Mouse (Mus musculus) MEL (cell line): ENCODE results near the gene Nudt9.

Source experiments
- CTCF ChIP-seq, 3 experiments: IDR thresholded peaks in 2 of 3; conservative IDR thresholded peaks in 1 of 3; 2 replicates each; pipeline ENCODE4 v1.5.1; 2011 to 2012; ENCODE audit warnings: low read length in 3 of 3, low read depth in 2 of 3, mild to moderate bottlenecking in 2 of 3, improper control_type of control experiment in 1 of 3, inconsistent platforms in 1 of 3, mixed read lengths in 1 of 3, moderate library complexity in 1 of 3; ENCODE audit not compliant: control insufficient read depth in 1 of 3, insufficient read depth in 1 of 3, poor library complexity in 1 of 3, severe bottlenecking in 1 of 3
- E2F4 ChIP-seq: IDR thresholded peaks from 2 replicates; pipeline ENCODE4 v1.6.1; 2011; ENCODE audit warnings: low read depth, low read length, improper control_type of control experiment, borderline replicate concordance
- GATA1 ChIP-seq: IDR thresholded peaks from 2 replicates; pipeline ENCODE4 v1.6.1; 2011; ENCODE audit warnings: low read depth, low read length, improper control_type of control experiment
- KAT2A ChIP-seq: conservative IDR thresholded peaks from 2 replicates; pipeline ENCODE4 v1.6.1; 2012; ENCODE audit warnings: low read depth, low read length, improper control_type of control experiment, inconsistent platforms
- MAFK ChIP-seq: IDR thresholded peaks from 2 replicates; pipeline ENCODE4 v1.6.1; 2011; ENCODE audit warnings: low read depth, mild to moderate bottlenecking, low read length, improper control_type of control experiment, borderline replicate concordance
- MAZ ChIP-seq: IDR thresholded peaks from 2 replicates; pipeline ENCODE4 v1.6.1; 2012; ENCODE audit warnings: low read depth, mild to moderate bottlenecking, inconsistent platforms, low read length, improper control_type of control experiment
- POLR2A ChIP-seq, 2 experiments: IDR thresholded peaks; 2 replicates each; pipeline ENCODE4 v1.6.1; 2011 to 2012; ENCODE audit warnings: low read length in 2 of 2, mild to moderate bottlenecking in 2 of 2, control low read depth in 1 of 2, improper control_type of control experiment in 1 of 2, low read depth in 1 of 2, moderate library complexity in 1 of 2; ENCODE audit not compliant: control insufficient read depth in 1 of 2, insufficient read depth in 1 of 2, poor library complexity in 1 of 2
- POLR2AphosphoS5 ChIP-seq: IDR thresholded peaks from 2 replicates; pipeline ENCODE4 v1.6.1; 2012; ENCODE audit warnings: low read depth, borderline replicate concordance, mild to moderate bottlenecking, inconsistent platforms, low read length, moderate library complexity, mixed read lengths
- SIN3A ChIP-seq: IDR thresholded peaks from 2 replicates; pipeline ENCODE4 v1.6.1; 2012; ENCODE audit warnings: low read length, improper control_type of control experiment, inconsistent platforms
- SMC3 ChIP-seq: IDR thresholded peaks from 2 replicates; pipeline ENCODE4 v1.6.1; 2011; ENCODE audit warnings: low read depth, low read length, improper control_type of control experiment
- USF1 ChIP-seq: IDR thresholded peaks from 2 replicates; pipeline ENCODE4 v1.6.1; 2014; ENCODE audit warnings: low read depth, mild to moderate bottlenecking, inconsistent platforms, low read length, improper control_type of control experiment, moderate library complexity
- ZC3H11A ChIP-seq: IDR thresholded peaks from 2 replicates; pipeline ENCODE4 v1.6.1; 2012; ENCODE audit warnings: low read depth, mild to moderate bottlenecking, inconsistent platforms, low read length, improper control_type of control experiment
- ZNF384 ChIP-seq: IDR thresholded peaks from 2 replicates; pipeline ENCODE4 v1.6.1; 2012; ENCODE audit warnings: low read depth, mild to moderate bottlenecking, inconsistent platforms, low read length, improper control_type of control experiment

GRCm38 (mm10) chr5:104056295-104056694, 10.2 kb downstream of the Nudt9 start:
- TF ChIP-seq KAT2A (no peak), CTCF (IDR thresholded peaks at IDR 0.05 in 2 of 3, conservative IDR thresholded peaks at IDR 0.05 in 1 of 3; ENCODE audit: control insufficient read depth in 1 of 3, insufficient read depth in 1 of 3, low read depth in 2 of 3, low read length in 3 of 3, poor library complexity in 1 of 3, severe bottlenecking in 1 of 3) (no peak), USF1 (no peak), ZC3H11A (no peak), MAZ (no peak), GATA1 (no peak), POLR2A (IDR thresholded peaks at IDR 0.05; ENCODE audit: control insufficient read depth in 1 of 2, insufficient read depth in 1 of 2, low read depth in 1 of 2, low read length in 2 of 2, poor library complexity in 1 of 2) (no peak), POLR2AphosphoS5 (no peak), ZNF384 (no peak), SIN3A (no peak), E2F4 (no peak), MAFK (no peak), SMC3 (no peak)
